Mouse (Mus musculus): ENCODE data around the gene Pdik1l.

Pdik1l gene

GRCm38 (mm10) chr4:134237582-134238278, 50.0 kb downstream of the Pdik1l start:
- peak; percentile 53 for DNase-seq

- no peak for DNase-seq
Observed at GRCm38 (mm10) chr4:134234876-134235275, 52.8 kb downstream of the Pdik1l start.

DNA sequence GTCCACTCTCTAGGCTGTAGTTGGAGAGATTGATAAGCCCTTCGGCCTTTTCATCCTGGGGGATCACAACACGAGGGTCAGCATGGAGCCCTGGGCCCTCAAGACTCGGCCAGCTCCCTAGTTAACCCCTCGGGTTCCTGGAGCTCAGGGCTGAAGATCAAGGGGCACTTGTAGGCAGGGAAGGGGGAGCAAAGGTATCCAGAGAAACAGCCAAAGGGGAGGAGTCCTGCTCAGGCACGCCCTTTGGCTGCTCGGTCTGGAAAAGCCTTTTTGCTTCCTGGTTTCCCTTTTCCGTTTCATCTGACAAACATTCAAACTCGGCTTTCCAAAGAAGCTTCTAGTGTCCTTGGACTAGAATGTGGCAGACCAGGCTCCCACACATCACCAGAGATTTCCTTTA, 57.3 kb downstream of the Pdik1l start:
- no peak for DNase-seq

DNA sequence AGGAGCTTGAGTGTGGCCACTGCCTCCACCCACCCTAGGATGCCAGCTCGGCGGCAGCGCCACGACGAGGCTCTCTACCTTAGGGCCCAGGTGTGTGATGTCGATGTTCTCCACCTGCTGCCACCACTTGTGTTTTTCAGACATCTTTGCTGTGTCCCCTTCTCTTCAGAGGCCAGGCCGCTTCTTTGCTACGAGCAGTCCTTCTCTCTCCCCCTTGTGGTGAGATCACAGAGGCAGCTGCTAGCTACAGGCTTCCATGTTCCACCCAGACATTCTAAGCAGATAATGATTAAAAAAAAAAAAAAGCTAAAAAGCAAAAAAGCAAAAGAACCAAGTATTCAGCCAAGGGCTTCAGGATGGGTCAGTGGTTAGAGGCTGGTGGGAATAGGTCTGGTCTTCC, 60.5 kb downstream of the Pdik1l start, which contains the start of gene Catsper4:
Gene Catsper4, minus strand, starts transcription at position 190 of the 400 bp plus-strand sequence.
- DNase-seq, result no peak

All from lung, postnatal 36 days (tissue).